Mouse (Mus musculus): Measurements from ENCODE around the gene Lrtm2. TPM values are rescaled to one million over a fixed set of nuclear protein-coding genes. Genes with fewer than 3 reads are reported as not detected.

The Lrtm2 gene
- polyA plus RNA-seq, 1 experiment from 2014 or later = 0.04 TPM

DNA sequence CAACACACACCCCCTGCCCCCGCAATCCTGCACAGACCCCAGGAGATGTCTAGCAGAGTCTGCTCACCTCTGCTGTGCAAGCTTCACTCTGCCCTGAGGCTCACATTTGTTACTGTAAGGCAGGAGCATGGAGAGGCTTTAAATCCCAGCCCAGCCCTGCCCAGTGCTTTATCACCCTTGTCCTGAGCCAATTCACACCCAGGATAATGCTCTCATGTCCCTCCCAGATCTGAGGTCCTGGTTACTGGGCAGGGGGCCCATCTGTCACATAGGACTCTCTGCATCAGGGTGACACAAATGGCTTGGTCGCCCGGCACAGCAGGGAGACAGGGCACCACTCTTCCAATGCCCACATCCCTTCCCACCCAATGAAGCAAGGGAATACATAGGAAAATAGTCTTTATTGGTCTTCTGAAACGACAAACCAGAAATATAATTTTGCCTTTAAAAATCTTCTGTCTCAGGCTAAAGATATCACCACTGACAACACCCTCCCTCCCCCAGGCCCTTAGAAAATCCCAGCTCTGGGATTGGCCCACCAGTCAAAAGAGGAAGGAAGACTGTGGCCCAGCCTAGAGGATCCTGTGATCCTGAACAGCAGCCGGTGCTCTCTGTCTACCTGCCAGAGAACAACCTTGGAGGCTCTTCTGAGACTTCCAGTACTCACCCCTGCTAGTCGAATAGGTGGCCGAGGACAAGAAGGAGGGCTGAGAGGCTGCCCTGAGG is 15.7 kb downstream of the Lrtm2 start:
- TF ChIP-seq CTCF (IDR thresholded peaks at IDR 0.05; ENCODE audit: low read depth) = no peak
- H3K9me3 ChIP-seq (ENCODE audit: control insufficient read depth) = no peaks in the 10 kb centered on the region
- H3K36me3 ChIP-seq (ENCODE audit: control insufficient read depth, insufficient read depth) = no peaks in the 10 kb centered on the region
- no peak overlapping the region for H3K27ac ChIP-seq (ENCODE audit: low read depth, low read length)
- no peak overlapping the region for H3K4me2 ChIP-seq (replicated peaks; ENCODE audit: low read depth)
- H3K27me3 ChIP-seq (replicated peaks; ENCODE audit: control insufficient read depth, insufficient read depth, low read length) = no peaks in the 10 kb centered on the region
- no peaks in the 10 kb centered on the region for H3K4me1 ChIP-seq (replicated peaks; ENCODE audit: control insufficient read depth, insufficient read depth, low read length)
- 42% methylated on average over 7 of the region's 7 CpGs for WGBS
- no peak overlapping the region for H3K9ac ChIP-seq (ENCODE audit: low read depth, low read length)
- no peak for ATAC-seq
- no peak overlapping the region for H3K4me3 ChIP-seq (ENCODE audit: low read depth, low read length)

DNA sequence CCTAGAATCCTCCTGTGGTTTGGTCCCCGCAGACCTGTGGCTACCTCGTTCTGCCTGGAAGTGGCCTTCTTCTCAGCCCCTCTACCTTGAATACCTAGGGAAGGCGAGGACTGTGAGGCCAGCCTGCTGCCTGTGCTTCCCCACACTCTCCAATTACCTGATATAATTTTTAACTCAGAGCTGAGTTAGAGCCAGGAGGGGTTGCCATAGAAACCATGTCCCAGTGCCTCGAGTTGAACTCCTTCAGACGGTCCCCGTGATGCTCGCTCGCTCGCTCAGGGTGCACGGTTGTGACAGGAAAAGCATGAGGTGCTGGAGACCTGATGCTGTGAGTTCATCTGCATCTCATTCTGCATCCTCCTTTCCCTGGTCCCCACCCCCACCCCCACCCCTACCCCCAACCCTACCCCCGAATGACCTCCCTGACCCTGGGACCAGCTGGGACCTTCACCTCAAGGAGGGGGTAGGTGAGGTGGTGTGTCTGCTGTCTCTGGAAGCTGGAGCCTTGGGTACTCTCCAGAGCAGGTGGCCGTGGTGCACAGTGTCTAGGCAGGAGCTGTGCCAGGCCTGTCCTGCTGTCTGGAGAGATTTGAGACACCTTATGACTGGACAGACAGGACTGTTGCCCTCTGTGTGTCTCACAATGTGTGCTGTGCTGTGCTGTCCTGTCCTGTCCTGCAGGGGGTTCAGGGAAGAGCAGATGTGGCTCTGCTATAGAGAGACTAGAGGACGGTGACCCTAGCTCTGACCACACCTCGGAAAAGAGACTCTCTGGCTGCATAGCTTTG is 16.8 kb downstream of the Lrtm2 start:
- no peaks in the 10 kb centered on the region for H3K9me3 ChIP-seq (ENCODE audit: control insufficient read depth)
- no peak for ATAC-seq
- no peak overlapping the region for H3K4me3 ChIP-seq (ENCODE audit: low read depth, low read length)
- H3K27ac ChIP-seq (ENCODE audit: low read depth, low read length) = no peak overlapping the region
- H3K36me3 ChIP-seq (ENCODE audit: control insufficient read depth, insufficient read depth) = no peaks in the 10 kb centered on the region
- 49% methylated on average over 14 of the region's 14 CpGs for WGBS
- no peaks in the 10 kb centered on the region for H3K27me3 ChIP-seq (replicated peaks; ENCODE audit: control insufficient read depth, insufficient read depth, low read length)
- H3K4me1 ChIP-seq (replicated peaks; ENCODE audit: control insufficient read depth, insufficient read depth, low read length) = no peaks in the 10 kb centered on the region
- H3K4me2 ChIP-seq (replicated peaks; ENCODE audit: low read depth) = no peak overlapping the region
- H3K9ac ChIP-seq (ENCODE audit: low read depth, low read length) = no peak overlapping the region
- TF ChIP-seq CTCF (IDR thresholded peaks at IDR 0.05; ENCODE audit: low read depth) = no peak

DNA sequence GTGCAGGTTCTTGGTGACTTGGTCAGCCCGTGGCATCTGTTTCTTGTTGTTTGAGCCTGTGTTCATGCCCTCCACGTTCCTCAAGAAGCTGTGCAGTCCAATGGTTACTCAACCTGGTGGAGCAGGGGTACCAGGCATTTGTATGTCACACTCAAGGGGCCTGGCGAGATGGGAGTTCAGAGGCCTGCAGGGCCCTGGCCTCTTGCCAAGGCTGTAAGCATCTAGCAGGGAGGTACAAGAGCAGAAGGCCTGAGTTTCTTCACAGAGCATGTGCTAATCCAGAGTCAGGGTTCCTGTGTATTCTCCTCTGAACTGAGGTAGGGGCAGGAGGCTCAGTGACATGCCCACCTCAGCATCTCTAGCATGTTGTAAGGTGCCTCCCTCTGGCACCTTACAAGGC is 17.5 kb downstream of the Lrtm2 start:
- no peak for TF ChIP-seq CTCF (IDR thresholded peaks at IDR 0.05; ENCODE audit: low read depth)
- H3K27me3 ChIP-seq (replicated peaks; ENCODE audit: control insufficient read depth, insufficient read depth, low read length) = no peaks in the 10 kb centered on the region
- no peak overlapping the region for H3K27ac ChIP-seq (ENCODE audit: low read depth, low read length)
- H3K36me3 ChIP-seq (ENCODE audit: control insufficient read depth, insufficient read depth) = no peaks in the 10 kb centered on the region
- no peak overlapping the region for H3K4me2 ChIP-seq (replicated peaks; ENCODE audit: low read depth)
- H3K9me3 ChIP-seq (ENCODE audit: control insufficient read depth) = no peaks in the 10 kb centered on the region
- no peak overlapping the region for H3K9ac ChIP-seq (ENCODE audit: low read depth, low read length)
- no peak overlapping the region for H3K4me3 ChIP-seq (ENCODE audit: low read depth, low read length)
- no peak for ATAC-seq
- no peaks in the 10 kb centered on the region for H3K4me1 ChIP-seq (replicated peaks; ENCODE audit: control insufficient read depth, insufficient read depth, low read length)
- WGBS = 57% methylated on average over 3 of the region's 3 CpGs

DNA sequence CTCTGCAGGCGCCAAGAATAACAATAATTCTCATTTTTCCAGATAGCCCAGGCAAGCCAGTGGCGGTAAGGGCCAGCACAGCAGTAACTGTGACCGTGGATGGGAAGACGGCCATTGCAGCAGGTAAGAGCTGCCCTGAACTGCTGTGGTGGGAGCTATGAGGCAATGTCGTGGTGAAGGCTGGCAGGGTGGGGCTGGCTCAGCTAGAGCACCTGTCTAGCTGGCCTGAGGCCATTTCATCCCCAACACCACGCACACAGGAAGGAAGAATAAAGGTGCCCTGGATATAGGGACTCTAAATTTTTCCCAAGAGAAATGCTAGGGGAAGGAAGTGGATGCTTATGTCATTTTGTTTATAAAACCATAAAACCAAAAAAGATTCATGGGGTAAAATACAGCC is 18.2 kb downstream of the Lrtm2 start:
- TF ChIP-seq CTCF (IDR thresholded peaks at IDR 0.05; ENCODE audit: low read depth) = no peak
- H3K9me3 ChIP-seq (ENCODE audit: control insufficient read depth) = no peaks in the 10 kb centered on the region
- no peak overlapping the region for H3K4me2 ChIP-seq (replicated peaks; ENCODE audit: low read depth)
- H3K4me3 ChIP-seq (ENCODE audit: low read depth, low read length) = no peak overlapping the region
- H3K4me1 ChIP-seq (replicated peaks; ENCODE audit: control insufficient read depth, insufficient read depth, low read length) = no peaks in the 10 kb centered on the region
- no peak overlapping the region for H3K27ac ChIP-seq (ENCODE audit: low read depth, low read length)
- no peaks in the 10 kb centered on the region for H3K36me3 ChIP-seq (ENCODE audit: control insufficient read depth, insufficient read depth)
- H3K9ac ChIP-seq (ENCODE audit: low read depth, low read length) = no peak overlapping the region
- no peaks in the 10 kb centered on the region for H3K27me3 ChIP-seq (replicated peaks; ENCODE audit: control insufficient read depth, insufficient read depth, low read length)
- ATAC-seq = no peak
- WGBS = 77% methylated on average over 6 of the region's 6 CpGs

DNA sequence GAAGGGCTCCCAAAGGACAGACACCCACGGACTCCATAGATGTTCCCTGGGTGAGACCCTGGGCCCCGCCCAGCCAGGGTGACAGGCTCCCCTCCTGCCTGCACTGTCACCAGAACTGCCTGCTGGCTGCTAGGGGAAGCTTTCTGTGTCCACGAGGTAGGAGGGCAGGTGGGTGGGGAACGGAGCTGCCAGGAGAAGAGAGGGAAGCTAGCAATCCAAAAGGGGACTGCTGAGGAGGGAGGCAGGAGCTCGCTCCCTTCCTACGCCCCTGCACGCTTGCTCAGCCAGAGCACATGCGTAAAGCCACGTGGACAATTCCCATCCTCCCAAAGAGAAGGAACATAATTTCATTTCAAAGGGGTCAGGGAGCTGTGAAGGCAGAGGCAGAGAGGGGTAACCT is 20.4 kb downstream of the Lrtm2 start:
- no peak overlapping the region for H3K27ac ChIP-seq (ENCODE audit: low read depth, low read length)
- no peaks in the 10 kb centered on the region for H3K4me1 ChIP-seq (replicated peaks; ENCODE audit: control insufficient read depth, insufficient read depth, low read length)
- ATAC-seq = no peak
- no peak overlapping the region for H3K9ac ChIP-seq (ENCODE audit: low read depth, low read length)
- TF ChIP-seq CTCF (IDR thresholded peaks at IDR 0.05; ENCODE audit: low read depth) = no peak
- WGBS = 52% methylated on average over 9 of the region's 9 CpGs
- no peaks in the 10 kb centered on the region for H3K27me3 ChIP-seq (replicated peaks; ENCODE audit: control insufficient read depth, insufficient read depth, low read length)
- H3K4me2 ChIP-seq (replicated peaks; ENCODE audit: low read depth) = no peak overlapping the region
- H3K9me3 ChIP-seq (ENCODE audit: control insufficient read depth) = no peaks in the 10 kb centered on the region
- no peaks in the 10 kb centered on the region for H3K36me3 ChIP-seq (ENCODE audit: control insufficient read depth, insufficient read depth)
- H3K4me3 ChIP-seq (ENCODE audit: low read depth, low read length) = no peak overlapping the region

DNA sequence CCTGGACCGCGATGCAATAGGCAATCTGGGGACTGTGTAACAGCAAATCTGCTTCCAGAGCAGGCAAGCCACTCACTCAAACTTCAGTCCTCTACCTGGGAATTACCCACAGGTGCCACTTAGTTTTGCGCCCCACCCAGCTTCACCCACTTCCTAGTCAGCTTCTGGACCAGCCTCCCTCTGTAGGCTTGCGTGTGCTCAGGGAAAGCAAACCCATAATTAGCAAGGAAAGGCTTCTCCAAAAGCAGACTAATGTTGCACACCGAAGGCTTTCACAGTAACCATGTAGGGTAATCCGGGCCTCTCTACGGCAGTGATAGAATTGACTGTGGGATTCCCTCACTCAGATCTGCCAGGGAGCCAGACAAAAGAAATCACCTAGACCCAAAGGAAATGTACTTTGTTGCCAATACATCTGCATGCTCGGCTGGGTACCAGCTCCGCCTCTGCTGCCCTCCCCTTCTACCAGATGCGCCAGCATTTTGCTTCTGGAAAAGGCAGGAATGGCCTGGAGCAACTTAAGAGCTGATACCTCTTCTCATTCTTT is 22.6 kb downstream of the Lrtm2 start:
- 68% methylated on average over 10 of the region's 10 CpGs for WGBS
- no peaks in the 10 kb centered on the region for H3K36me3 ChIP-seq (ENCODE audit: control insufficient read depth, insufficient read depth)

More for the DNA sequence above, 22.6 kb downstream of the Lrtm2 start:
- H3K27ac ChIP-seq (ENCODE audit: low read depth, low read length) = no peak overlapping the region
- no peak overlapping the region for H3K4me2 ChIP-seq (replicated peaks; ENCODE audit: low read depth)
- no peaks in the 10 kb centered on the region for H3K9me3 ChIP-seq (ENCODE audit: control insufficient read depth)
- no peaks in the 10 kb centered on the region for H3K4me1 ChIP-seq (replicated peaks; ENCODE audit: control insufficient read depth, insufficient read depth, low read length)
- ATAC-seq = no peak
- H3K27me3 ChIP-seq (replicated peaks; ENCODE audit: control insufficient read depth, insufficient read depth, low read length) = no peaks in the 10 kb centered on the region
- no peak overlapping the region for H3K4me3 ChIP-seq (ENCODE audit: low read depth, low read length)
- no peak overlapping the region for H3K9ac ChIP-seq (ENCODE audit: low read depth, low read length)
- no peak for TF ChIP-seq CTCF (IDR thresholded peaks at IDR 0.05; ENCODE audit: low read depth)
